Mouse (Mus musculus) spleen, adult 2 months (tissue): ENCODE measurements around the gene Lhfpl2.

Experiments
- CTCF ChIP-seq: fragments of 200-500 bp; IDR thresholded peaks from 2 replicates; pipeline ENCODE4 v1.5.1; 2011; ENCODE audit warnings: mild to moderate bottlenecking, inconsistent platforms; ENCODE audit not compliant: insufficient read depth, insufficient read length, insufficient replicate concordance; ENCODE audit errors: extremely low read depth
- POLR2A ChIP-seq: fragments of 200-500 bp; IDR thresholded peaks from 2 replicates; pipeline ENCODE4 v1.6.1; 2011; ENCODE audit warnings: low read depth, low read length, inconsistent platforms

GRCm38 (mm10) chr13:94115476-94115875 lies 57.9 kb downstream of the Lhfpl2 start:
- no peak for TF ChIP-seq CTCF
- TF ChIP-seq POLR2A = no peak
